30 mouse cellular contexts compared by ENCODE assay signal in genomic region chr4:82476411-82476810, GRCm38 (mm10).
DNase-seq lines count a peak whose midpoint lies in the region; ATAC-seq and TF ChIP-seq lines count a peak whose summit lies in the region.
"Had no signal": no experiment of that assay in that cellular context is flagged by ENCODE, and none has a peak within 500 bp of the region (broad histone marks: within the 10 kb centered on the region; RNA-seq: fewer than 3 reads in every experiment).

No protein-coding gene starts in this region.

- H3K27ac ChIP-seq in heart, postnatal 0 days (ENCODE audit: low read depth) = 0 out of 2 replicates have a peak overlapping the region, but pooled peaks have one; percentile 2
- H3K27ac ChIP-seq in heart, embryonic 12.5 days (ENCODE audit: poor library complexity, severe bottlenecking) = no peak overlapping the region
- peak overlapping the region; percentile 53; the same call in 1 of the 2 replicates for H3K27ac ChIP-seq in layer of hippocampus, adult 2 months
- H3K27ac ChIP-seq: forebrain, embryonic 15.5 days; hindbrain, embryonic 12.5 days; hindbrain, postnatal 0 days; left cerebral cortex, adult 2 months; liver, embryonic 14.5 days; midbrain, embryonic 12.5 days; neural tube, embryonic 12.5 days had no signal

- H3K9me3 ChIP-seq in heart, postnatal 0 days (replicated peaks; ENCODE audit: control insufficient read depth, low read length) = no peaks in the 10 kb centered on the region
- no peaks in the 10 kb centered on the region for H3K9me3 ChIP-seq in heart, embryonic 12.5 days (replicated peaks)
- H3K9me3 ChIP-seq: forebrain, embryonic 15.5 days; hindbrain, embryonic 12.5 days; limb, embryonic 12.5 days; megakaryocyte, embryonic 14.5 days; midbrain, embryonic 12.5 days; neural tube, embryonic 12.5 days had no signal

- ATAC-seq in heart, postnatal 0 days (ENCODE audit: insufficient read depth, low read depth) = no peak
- ATAC-seq in heart, embryonic 12.5 days (ENCODE audit: insufficient number of reproducible peaks, low FRiP score) = no peak
- ATAC-seq: forebrain, embryonic 15.5 days; hindbrain, postnatal 0 days; lung, postnatal 0 days had no signal

- WGBS in heart, postnatal 0 days = 22% methylated on average over 2 of the region's 2 CpGs
- WGBS in heart, embryonic 12.5 days = 39% methylated on average over 2 of the region's 2 CpGs

- peak; percentile 85 for DNase-seq in heart, adult 11 months
- DNase-seq in heart, adult 8-10 months (ENCODE audit: low spot score) = no peak
- no peak for DNase-seq in heart, postnatal 0 days (ENCODE audit: low spot score)
- DNase-seq in layer of hippocampus, adult 2 months (ENCODE audit: low spot score in 2 of 2) = no peak
- DNase-seq in layer of hippocampus, adult 9-11 months = no peak
- peak; percentile 56 for DNase-seq in brain, adult 2 months (ENCODE audit: low read depth, low spot score)
- DNase-seq in cerebellum, adult 9-10 months = no peak
- DNase-seq: adrenal gland, postnatal 25 days; B cell, adult 2 months; cerebellum, adult 18-20 months; cerebellum, postnatal 14 days; gastrocnemius, postnatal 14 days; heart, postnatal 14 days; kidney, postnatal 14 days; lung, postnatal 4 days; right cerebral cortex, adult 18-20 months; spleen, adult 18-20 months; thymus, postnatal 14 days had no signal

- no peaks in the 10 kb centered on the region for H3K27me3 ChIP-seq in heart, postnatal 0 days (ENCODE audit: control insufficient read depth, insufficient read depth, low read length)
- no peaks in the 10 kb centered on the region for H3K27me3 ChIP-seq in heart, embryonic 12.5 days (replicated peaks)
- H3K27me3 ChIP-seq: forebrain, embryonic 15.5 days; hindbrain, embryonic 12.5 days; limb, embryonic 12.5 days; megakaryocyte, embryonic 14.5 days; midbrain, embryonic 12.5 days; neural tube, embryonic 12.5 days had no signal

- H3K36me3 ChIP-seq in heart, postnatal 0 days (replicated peaks; ENCODE audit: control insufficient read depth, insufficient read depth, low read length) = peaks cover 8% of the 10 kb centered on the region; the same call in 1 of the 2 replicates
- 0 out of 2 replicates have a peak, but pooled peaks cover 5% of the 10 kb centered on the region for H3K36me3 ChIP-seq in heart, embryonic 12.5 days
- H3K36me3 ChIP-seq: hindbrain, embryonic 12.5 days; midbrain, embryonic 12.5 days; neural tube, embryonic 12.5 days had no signal

- TF ChIP-seq CTCF in heart, postnatal 0 days (IDR thresholded peaks at IDR 0.05; ENCODE audit: low read depth) = no peak
- no peak for TF ChIP-seq CTCF in layer of hippocampus, adult 2 months (conservative IDR thresholded peaks at IDR 0.05)

- no peak overlapping the region for H3K9ac ChIP-seq in heart, postnatal 0 days (replicated peaks; ENCODE audit: low read depth, low read length)
- no peak overlapping the region for H3K9ac ChIP-seq in heart, embryonic 12.5 days
- H3K9ac ChIP-seq: forebrain, embryonic 15.5 days; hindbrain, embryonic 12.5 days; limb, embryonic 12.5 days; liver, embryonic 14.5 days; midbrain, embryonic 12.5 days; neural tube, embryonic 12.5 days had no signal

- H3K4me3 ChIP-seq in heart, postnatal 0 days (ENCODE audit: low read depth, low read length) = no peak overlapping the region
- H3K4me3 ChIP-seq in heart, embryonic 12.5 days = no peak overlapping the region
- no peak overlapping the region for H3K4me3 ChIP-seq in layer of hippocampus, adult 2 months
- H3K4me3 ChIP-seq: forebrain, embryonic 15.5 days; hindbrain, embryonic 12.5 days; left cerebral cortex, adult 2 months; limb, embryonic 12.5 days; megakaryocyte, embryonic 14.5 days; midbrain, embryonic 12.5 days; myocyte; neural tube, embryonic 12.5 days had no signal

- H3K4me1 ChIP-seq in heart, postnatal 0 days (ENCODE audit: control insufficient read depth, insufficient read depth) = peaks cover 27% of the 10 kb centered on the region
- peaks cover 58% of the 10 kb centered on the region for H3K4me1 ChIP-seq in heart, embryonic 12.5 days (replicated peaks)
- H3K4me1 ChIP-seq: hindbrain, embryonic 12.5 days; megakaryocyte, embryonic 14.5 days; neural tube, embryonic 12.5 days had no signal

- H3K4me2 ChIP-seq in heart, postnatal 0 days (ENCODE audit: low read depth, low read length) = no peak overlapping the region
- no peak overlapping the region for H3K4me2 ChIP-seq in heart, embryonic 12.5 days
- H3K4me2 ChIP-seq: forebrain, embryonic 15.5 days; hindbrain, embryonic 12.5 days; limb, embryonic 12.5 days; midbrain, embryonic 12.5 days; neural tube, embryonic 12.5 days had no signal

- no peak for TF ChIP-seq EP300 in heart, postnatal 0 days (IDR thresholded peaks at IDR 0.05; ENCODE audit: low read depth)

Comparison
In these comparisons a context has a peak if more than half of its experiments do, and no peak if none do; other contexts are left out.
1. DNase-seq: peak in heart, adult 11 months (single experiment) and brain, adult 2 months (single experiment); none in heart, adult 8-10 months (single experiment), heart, postnatal 0 days (single experiment), layer of hippocampus, adult 2 months (0 of 2), layer of hippocampus, adult 9-11 months (single experiment) and cerebellum, adult 9-10 months (single experiment).